Mouse (Mus musculus) cortical plate, adult 2 months (tissue): Measurements from ENCODE around the gene Cuedc1.

ENCODE experiments used
- CTCF ChIP-seq: fragments of 200-500 bp; IDR thresholded peaks from 2 replicates; pipeline ENCODE4 v1.5.1; 2011; ENCODE audit warnings: mild to moderate bottlenecking, control low read depth, low read length; ENCODE audit not compliant: insufficient read depth; ENCODE audit errors: extremely low read depth
- POLR2A ChIP-seq: fragments of 200-500 bp; IDR thresholded peaks from 2 replicates; pipeline ENCODE4 v1.6.1; 2011; ENCODE audit warnings: mild to moderate bottlenecking, low read length, control low read depth; ENCODE audit not compliant: insufficient read depth; ENCODE audit errors: extremely low read depth

- TF ChIP-seq POLR2A (peak; percentile 78), CTCF (peak; percentile 24; the same call in 1 of the 2 replicates)
Measured at GRCm38 (mm10) chr11:88203712-88204532, 106.1 kb downstream of the Cuedc1 start, which contains the start of gene Mrps23.
